Mouse (Mus musculus): ENCODE measurements at regions not wholly inside any gene's neighbourhood (a gene's known extent, or its start where the extent isn't known, plus 50 kb on each side); places are given as distances from the start of the nearest gene placed in this dataset.
A peak's percentile ranks its signal among the peaks of the same experiment; 100 is the strongest.

GRCm38 (mm10) chr3:35358541-35358940, 395.4 kb upstream of the Atp11b start:
- no peak for DNase-seq (ENCODE audit: inconsistent age in 2 of 2, low spot score in 1 of 2)

GRCm38 (mm10) chr3:35359288-35359687, 394.6 kb upstream of the Atp11b start:
- DNase-seq (ENCODE audit: inconsistent age in 2 of 2, low spot score in 1 of 2): no peak

GRCm38 (mm10) chr3:35360515-35360914, 393.4 kb upstream of the Atp11b start:
- no peak for DNase-seq (ENCODE audit: inconsistent age in 2 of 2, low spot score in 1 of 2)

GRCm38 (mm10) chr3:35361086-35361485, 392.8 kb upstream of the Atp11b start:
- no peak for DNase-seq (ENCODE audit: inconsistent age in 2 of 2, low spot score in 1 of 2)

GRCm38 (mm10) chr3:35365431-35365830, 388.5 kb upstream of the Atp11b start:
- no peak for DNase-seq (ENCODE audit: inconsistent age in 2 of 2, low spot score in 1 of 2)

- DNase-seq (ENCODE audit: inconsistent age in 2 of 2, low spot score in 1 of 2): no peak
Observed at GRCm38 (mm10) chr3:35372276-35372675, 381.6 kb upstream of the Atp11b start.

GRCm38 (mm10) chr3:35387386-35387785, 366.5 kb upstream of the Atp11b start:
- DNase-seq (ENCODE audit: inconsistent age in 2 of 2, low spot score in 1 of 2): no peak

GRCm38 (mm10) chr3:35392657-35393056, 361.2 kb upstream of the Atp11b start:
- no peak for DNase-seq (ENCODE audit: inconsistent age in 2 of 2, low spot score in 1 of 2)

GRCm38 (mm10) chr3:35400213-35400612, 353.7 kb upstream of the Atp11b start:
- DNase-seq (ENCODE audit: inconsistent age in 2 of 2, low spot score in 1 of 2): no peak

- no peak for DNase-seq (ENCODE audit: inconsistent age in 2 of 2, low spot score in 1 of 2)
Observed at GRCm38 (mm10) chr3:35402666-35403065, 351.2 kb upstream of the Atp11b start.

GRCm38 (mm10) chr3:35403952-35404351, 350.0 kb upstream of the Atp11b start:
- no peak for DNase-seq (ENCODE audit: inconsistent age in 2 of 2, low spot score in 1 of 2)

- no peak for DNase-seq (ENCODE audit: inconsistent age in 2 of 2, low spot score in 1 of 2)
Observed at GRCm38 (mm10) chr3:35404492-35405390, 349.2 kb upstream of the Atp11b start.

- peak in 1 of 2 experiments; percentile 28 for DNase-seq (ENCODE audit: inconsistent age in 2 of 2, low spot score in 1 of 2)
Observed at GRCm38 (mm10) chr3:35405621-35406079, 348.3 kb upstream of the Atp11b start.

- no peak for DNase-seq (ENCODE audit: inconsistent age in 2 of 2, low spot score in 1 of 2)
Observed at GRCm38 (mm10) chr3:35437687-35438086, 316.2 kb upstream of the Atp11b start.

- no peak for DNase-seq (ENCODE audit: inconsistent age in 2 of 2, low spot score in 1 of 2)
Observed at GRCm38 (mm10) chr3:35462858-35463257, 291.0 kb upstream of the Atp11b start.

GRCm38 (mm10) chr3:35464212-35464911, 289.5 kb upstream of the Atp11b start:
- no peak for DNase-seq (ENCODE audit: inconsistent age in 2 of 2, low spot score in 1 of 2)

GRCm38 (mm10) chr3:35465956-35466355, 287.9 kb upstream of the Atp11b start:
- no peak for DNase-seq (ENCODE audit: inconsistent age in 2 of 2, low spot score in 1 of 2)

- no peak for DNase-seq (ENCODE audit: inconsistent age in 2 of 2, low spot score in 1 of 2)
Observed at GRCm38 (mm10) chr3:35473351-35473750, 280.6 kb upstream of the Atp11b start.

- no peak for DNase-seq (ENCODE audit: inconsistent age in 2 of 2, low spot score in 1 of 2)
Observed at GRCm38 (mm10) chr3:35474361-35474760, 279.5 kb upstream of the Atp11b start.

GRCm38 (mm10) chr3:35475326-35475725, 278.6 kb upstream of the Atp11b start:
- no peak for DNase-seq (ENCODE audit: inconsistent age in 2 of 2, low spot score in 1 of 2)

- no peak for DNase-seq (ENCODE audit: inconsistent age in 2 of 2, low spot score in 1 of 2)
Observed at GRCm38 (mm10) chr3:35480714-35481695, 272.9 kb upstream of the Atp11b start.
